Mouse (Mus musculus): ENCODE results near the gene Slc38a2.

- no peak for TF ChIP-seq CTCF (IDR thresholded peaks at IDR 0.05; ENCODE audit: borderline replicate concordance, extremely low read depth, insufficient read depth, insufficient read length)
- peak; percentile 84 for TF ChIP-seq POLR2A (IDR thresholded peaks at IDR 0.05; ENCODE audit: borderline replicate concordance, extremely low read depth, insufficient read depth, insufficient read length, poor library complexity, severe bottlenecking)
These were observed 677 bp downstream of the Slc38a2 start for GRCm38 (mm10) chr15:96698658-96699448.

Data from brain, embryonic 14.5 days (tissue).